Mouse (Mus musculus): Measurements from ENCODE around the gene Rc3h1. TPM values are rescaled to one million over a fixed set of nuclear protein-coding genes. Genes with fewer than 3 reads are reported as not detected.

The Rc3h1 gene
- polyA plus RNA-seq, 1 experiment, result 9.5 TPM

Other genes with a start within 250 kb of the Rc3h1 start
- 47.3 and 50.3 TPM in 2 replicates for gene Rabgap1l, start 113.2 kb upstream of the Rc3h1 start, polyA plus RNA-seq (2012; rRNA removed)
- gene Serpinc1, start 72.2 kb downstream of the Rc3h1 start, polyA plus RNA-seq (2012; rRNA removed), result 0.22 and 0.27 TPM in 2 replicates
- gene Zbtb37, start 128.4 kb downstream of the Rc3h1 start, polyA plus RNA-seq (2012; rRNA removed), result 4.1 and 4.2 TPM in 2 replicates
- 17.0 and 17.9 TPM in 2 replicates for gene Dars2, start 164.2 kb downstream of the Rc3h1 start, polyA plus RNA-seq (2012; rRNA removed)
- gene Cenpl, start 164.3 kb downstream of the Rc3h1 start, polyA plus RNA-seq (2012; rRNA removed), result 2.6 and 3.2 TPM in 2 replicates
- 14.7 and 15.4 TPM in 2 replicates for gene Klhl20, start 225.1 kb downstream of the Rc3h1 start, polyA plus RNA-seq (2012; rRNA removed)
- 0.12 and 0.23 TPM in 2 replicates for gene Ankrd45, start 236.3 kb downstream of the Rc3h1 start, polyA plus RNA-seq (2012; rRNA removed)

All from urinary bladder, adult 2 months (tissue).